Mouse (Mus musculus): ENCODE measurements around the gene Set. TPM values are rescaled to one million over a fixed set of nuclear protein-coding genes. Genes with fewer than 3 reads are reported as not detected.
A peak's percentile ranks its signal among the peaks of the same experiment; 100 is the strongest.

Set gene
- total and polyA plus RNA-seq, 2 experiments from 2014 or later, result 190 to 345 TPM

GRCm38 (mm10) chr2:30087310-30087709 is 30.1 kb downstream of the Set start:
- Histone ChIP-seq H3K27me3 (ENCODE audit: insufficient read depth, low read length) (no peaks in the 10 kb centered on the region), H3K9me3 (ENCODE audit: low read length) (no peaks in the 10 kb centered on the region), H3K4me1 (ENCODE audit: insufficient read depth, low read length) (peaks cover 3% of the 10 kb centered on the region; the same call in 1 of the 2 replicates), H3K27ac (ENCODE audit: low read depth, low read length) (no peak overlapping the region), H3K36me3 (ENCODE audit: insufficient read depth, low read length) (no peaks in the 10 kb centered on the region), H3K9ac (replicated peaks; ENCODE audit: low read length, poor library complexity, severe bottlenecking) (no peak overlapping the region), H3K4me3 (ENCODE audit: low read depth, low read length) (no peak overlapping the region), H3K4me2 (ENCODE audit: low read depth, low read length, poor library complexity, severe bottlenecking) (no peak overlapping the region)
- no peak for DNase-seq (ENCODE audit: low spot score)
- 92% methylated on average over 4 of the region's 4 CpGs for whole genome bisulfite sequencing
- no peak for TF ChIP-seq CTCF (IDR thresholded peaks at IDR 0.05)
- no peak for ATAC-seq (ENCODE audit: low FRiP score)

- TF ChIP-seq CTCF (IDR thresholded peaks at IDR 0.05), result no peak
- no peaks in the 10 kb centered on the region for H3K36me3 ChIP-seq (ENCODE audit: insufficient read depth, low read length)
- DNase-seq (ENCODE audit: low spot score) (no peak), ATAC-seq (ENCODE audit: low FRiP score) (no peak)
- 94% methylated on average over 12 of the region's 12 CpGs for WGBS
- H3K4me2 ChIP-seq (ENCODE audit: low read depth, low read length, poor library complexity, severe bottlenecking), result no peak overlapping the region
- no peaks in the 10 kb centered on the region for H3K27me3 ChIP-seq (ENCODE audit: insufficient read depth, low read length)
- H3K9me3 ChIP-seq (ENCODE audit: low read length), result no peaks in the 10 kb centered on the region
- H3K9ac ChIP-seq (replicated peaks; ENCODE audit: low read length, poor library complexity, severe bottlenecking), result no peak overlapping the region
- H3K4me1 ChIP-seq (ENCODE audit: insufficient read depth, low read length), result 0 out of 2 replicates have a peak, but pooled peaks cover 7% of the 10 kb centered on the region
- no peak overlapping the region for H3K27ac ChIP-seq (ENCODE audit: low read depth, low read length)
- H3K4me3 ChIP-seq (ENCODE audit: low read depth, low read length), result no peak overlapping the region
Observed at GRCm38 (mm10) chr2:30091521-30091920, 34.3 kb downstream of the Set start.

GRCm38 (mm10) chr2:30092280-30092918 is 35.2 kb downstream of the Set start:
- WGBS, result 58% methylated on average over 6 of the region's 6 CpGs
- Histone ChIP-seq H3K27ac (ENCODE audit: low read depth, low read length) (no peak overlapping the region), H3K4me1 (ENCODE audit: insufficient read depth, low read length) (0 out of 2 replicates have a peak, but pooled peaks cover 7% of the 10 kb centered on the region), H3K9ac (replicated peaks; ENCODE audit: low read length, poor library complexity, severe bottlenecking) (no peak overlapping the region), H3K27me3 (ENCODE audit: insufficient read depth, low read length) (no peaks in the 10 kb centered on the region), H3K4me2 (ENCODE audit: low read depth, low read length, poor library complexity, severe bottlenecking) (peak overlapping the region; percentile 78), H3K36me3 (ENCODE audit: insufficient read depth, low read length) (peaks cover 6% of the 10 kb centered on the region), H3K4me3 (ENCODE audit: low read depth, low read length) (peak overlapping the region; percentile 47; the same call in 1 of the 2 replicates), H3K9me3 (ENCODE audit: low read length) (no peaks in the 10 kb centered on the region)
- no peak for ATAC-seq (ENCODE audit: low FRiP score)
- no peak for DNase-seq (ENCODE audit: low spot score)
- no peak for TF ChIP-seq CTCF (IDR thresholded peaks at IDR 0.05)

- peak within 1 kb of the TSS; percentile 62 for H3K9ac ChIP-seq (replicated peaks; ENCODE audit: low read length, poor library complexity, severe bottlenecking)
- peak; percentile 93 for DNase-seq (ENCODE audit: low spot score)
Observed at GRCm38 (mm10) chr2:30093471-30094207, 36.5 kb downstream of the Set start, which contains the start of gene Zdhhc12. TSS of gene Zdhhc12 (minus strand) at chr2:30093648.

GRCm38 (mm10) chr2:30094208-30094588 is 37.0 kb downstream of the Set start:
- H3K36me3 ChIP-seq (ENCODE audit: insufficient read depth, low read length), result peaks cover 21% of the 10 kb centered on the region
- DNase-seq (ENCODE audit: low spot score), result peak; percentile 28
- ATAC-seq (ENCODE audit: low FRiP score), result no peak
- H3K4me3 ChIP-seq (ENCODE audit: low read depth, low read length), result peak overlapping the region; percentile 47
- H3K4me1 ChIP-seq (ENCODE audit: insufficient read depth, low read length), result 0 out of 2 replicates have a peak, but pooled peaks cover 7% of the 10 kb centered on the region
- peak overlapping the region; percentile 60; the same call in 1 of the 2 replicates for H3K27ac ChIP-seq (ENCODE audit: low read depth, low read length)
- H3K27me3 ChIP-seq (ENCODE audit: insufficient read depth, low read length), result no peaks in the 10 kb centered on the region
- 3% methylated on average over 13 of the region's 13 CpGs for WGBS
- H3K4me2 ChIP-seq (ENCODE audit: low read depth, low read length, poor library complexity, severe bottlenecking), result peak overlapping the region; percentile 78
- no peaks in the 10 kb centered on the region for H3K9me3 ChIP-seq (ENCODE audit: low read length)
- H3K9ac ChIP-seq (replicated peaks; ENCODE audit: low read length, poor library complexity, severe bottlenecking), result peak overlapping the region; percentile 62
- TF ChIP-seq CTCF (IDR thresholded peaks at IDR 0.05), result no peak

More at GRCm38 (mm10) chr2:30093471-30094207, 36.5 kb downstream of the Set start, which contains the start of gene Zdhhc12:
- Histone ChIP-seq H3K4me3 (ENCODE audit: low read depth, low read length) (peak within 1 kb of the TSS; percentile 47), H3K36me3 (ENCODE audit: insufficient read depth, low read length) (peaks cover 15% of the 10 kb centered on the region), H3K27ac (ENCODE audit: low read depth, low read length) (peak within 1 kb of the TSS; percentile 60; the same call in 1 of the 2 replicates), H3K9me3 (ENCODE audit: low read length) (no peaks in the 10 kb centered on the region), H3K27me3 (ENCODE audit: insufficient read depth, low read length) (no peaks in the 10 kb centered on the region), H3K4me1 (ENCODE audit: insufficient read depth, low read length) (0 out of 2 replicates have a peak, but pooled peaks cover 7% of the 10 kb centered on the region), H3K4me2 (ENCODE audit: low read depth, low read length, poor library complexity, severe bottlenecking) (peak within 1 kb of the TSS; percentile 78)
- peak; percentile 12; the same call in 1 of the 2 replicates for TF ChIP-seq CTCF (IDR thresholded peaks at IDR 0.05)
- WGBS, result under 1% methylated on average over 51 of the region's 51 CpGs
- peak; percentile 92 for ATAC-seq (ENCODE audit: low FRiP score)

Measured in midbrain, postnatal 0 days (tissue).